Mouse (Mus musculus) left cerebral cortex, postnatal 4 days (tissue): ENCODE measurements around the gene Arhgap11a. TPM values are rescaled to one million over a fixed set of nuclear protein-coding genes. Genes with fewer than 3 reads are reported as not detected.

ENCODE experiments used
- DNase-seq: peaks from one replicate; pipeline ENCODE4 v3.0.0-alpha.2; 2022
- intact Hi-C: fragments of 180-260 bp; cut with DNase I; formaldehyde crosslinking; loops from one replicate; pipeline ENCODE4 v1.15.1; 2025
- total RNA-seq, 2 experiments: library from RNA; stranded (reverse); gene quantifications; 2 replicates each; pipeline ENCODE4 v1.2.3; 2021

The Arhgap11a gene
- 1 to 10 TPM; 6.9 to 7.8 TPM for total RNA-seq

- peak; percentile 90 for DNase-seq
- intact Hi-C loops: no loop called here
Observed at GRCm38 (mm10) chr2:113848245-113849121, at the start of gene Arhgap11a. Gene Arhgap11a (minus strand): TSS chr2:113848661.

GRCm38 (mm10) chr2:113893385-113894122, 45.1 kb upstream of the Arhgap11a start:
- intact Hi-C loops: no loop called here
- no peak for DNase-seq

- DNase-seq: no peak
- intact Hi-C loops: no loop called here
Observed at GRCm38 (mm10) chr2:113887166-113887565, 38.7 kb upstream of the Arhgap11a start.

GRCm38 (mm10) chr2:113886061-113886460, 37.6 kb upstream of the Arhgap11a start:
- intact Hi-C loops: no loop called here
- DNase-seq: no peak

- intact Hi-C loops: no loop called here
- DNase-seq: no peak
Observed at GRCm38 (mm10) chr2:113870115-113870514, 21.7 kb upstream of the Arhgap11a start.

GRCm38 (mm10) chr2:113868404-113868803, 19.9 kb upstream of the Arhgap11a start:
- DNase-seq: no peak
- intact Hi-C loops: no loop called here

- intact Hi-C loops: loop anchor here (1.0 kb wide), 1 partner anchor 279 kb away; no protein-coding TSS in a partner anchor
- no peak for DNase-seq
Observed at GRCm38 (mm10) chr2:113866155-113866554, 17.7 kb upstream of the Arhgap11a start.

GRCm38 (mm10) chr2:113849141-113849540, 680 bp upstream of the Arhgap11a start:
- DNase-seq: no peak
- intact Hi-C loops: no loop called here

GRCm38 (mm10) chr2:113847678-113848244, 700 bp downstream of the Arhgap11a start:
- intact Hi-C loops: no loop called here
- DNase-seq: peak; percentile 17

GRCm38 (mm10) chr2:113845081-113845480, 3.4 kb downstream of the Arhgap11a start:
- intact Hi-C loops: no loop called here
- no peak for DNase-seq

- DNase-seq: no peak
- intact Hi-C loops: no loop called here
Observed at GRCm38 (mm10) chr2:113841656-113842437, 6.6 kb downstream of the Arhgap11a start.

- intact Hi-C loops: no loop called here
- no peak for DNase-seq
Observed at GRCm38 (mm10) chr2:113839488-113839887, 9.0 kb downstream of the Arhgap11a start.

GRCm38 (mm10) chr2:113835219-113835618, 13.2 kb downstream of the Arhgap11a start:
- intact Hi-C loops: no loop called here

GRCm38 (mm10) chr2:113828943-113829882, 19.2 kb downstream of the Arhgap11a start, which contains the start of gene Scg5:
Gene Scg5 (minus strand): TSS chr2:113829121.
- peak; percentile 94 for DNase-seq
- intact Hi-C loops: loop anchor here (10.0 kb wide), 1 partner anchor 294 kb away; no protein-coding TSS in a partner anchor

More at GRCm38 (mm10) chr2:113835219-113835618, 13.2 kb downstream of the Arhgap11a start:
- no peak for DNase-seq

GRCm38 (mm10) chr2:113828086-113828942, 20.1 kb downstream of the Arhgap11a start:
- DNase-seq: no peak
- intact Hi-C loops: loop anchor here (10.0 kb wide), 1 partner anchor 294 kb away; no protein-coding TSS in a partner anchor

- intact Hi-C loops: loop anchor here (5.0 to 10.0 kb wide), 2 partner anchors 289 to 327 kb away; no protein-coding TSS in a partner anchor
- no peak for DNase-seq
Observed at GRCm38 (mm10) chr2:113823909-113824308, 24.6 kb downstream of the Arhgap11a start.

- DNase-seq: no peak
- intact Hi-C loops: loop anchor here (5.0 to 10.0 kb wide), 2 partner anchors 288 to 325 kb away; no protein-coding TSS in a partner anchor
Observed at GRCm38 (mm10) chr2:113822367-113822766, 26.1 kb downstream of the Arhgap11a start.
